Mouse (Mus musculus) adrenal gland, adult 18-20 months (tissue): ENCODE data around the gene Cngb1. TPM values are rescaled to one million over a fixed set of nuclear protein-coding genes. Genes with fewer than 3 reads are reported as not detected.
A peak's percentile ranks its signal among the peaks of the same experiment; 100 is the strongest.
"Not testable (repeated sequence)": the region's sequence is repeated elsewhere in the genome, so short reads cannot be mapped to it uniquely, and the experiment has no call there.

Source experiments
- DNase-seq, 2 experiments: peaks; one replicate each; pipeline ENCODE4 v3.0.0; 2021 to 2022; ENCODE audit warnings: low spot score in 2 of 2
- total RNA-seq, 2 experiments: library from RNA; stranded (reverse); gene quantifications; 1 replicate in 1 of 2; 2 replicates in 1 of 2; pipeline ENCODE4 v1.2.3; 2021

The Cngb1 gene
- total RNA-seq, 2 experiments from 2014 or later, result 0.20 to 0.22 TPM

DNA sequence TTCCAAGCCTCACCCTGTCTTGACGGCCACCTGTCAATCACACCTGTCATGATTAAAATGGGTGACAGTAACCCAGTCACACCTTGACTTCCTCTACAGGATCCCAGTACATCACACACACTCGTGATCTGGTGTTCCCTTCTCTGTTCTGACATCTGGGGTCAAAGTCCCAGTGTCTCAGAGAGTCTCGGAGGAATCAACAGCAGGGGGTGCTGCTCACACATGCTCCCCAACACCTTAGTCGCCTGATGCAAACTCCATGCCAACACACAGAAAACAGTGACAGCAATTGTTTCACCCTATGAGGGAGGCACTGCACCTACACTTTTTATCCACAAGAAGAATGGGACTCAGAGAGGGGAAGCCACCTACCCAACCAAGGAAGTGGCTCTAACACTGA is 56.5 kb downstream of the Cngb1 start:
- DNase-seq, result no peak

GRCm38 (mm10) chr8:95247277-95247676 is 59.1 kb downstream of the Cngb1 start:
- no peak for DNase-seq

DNA sequence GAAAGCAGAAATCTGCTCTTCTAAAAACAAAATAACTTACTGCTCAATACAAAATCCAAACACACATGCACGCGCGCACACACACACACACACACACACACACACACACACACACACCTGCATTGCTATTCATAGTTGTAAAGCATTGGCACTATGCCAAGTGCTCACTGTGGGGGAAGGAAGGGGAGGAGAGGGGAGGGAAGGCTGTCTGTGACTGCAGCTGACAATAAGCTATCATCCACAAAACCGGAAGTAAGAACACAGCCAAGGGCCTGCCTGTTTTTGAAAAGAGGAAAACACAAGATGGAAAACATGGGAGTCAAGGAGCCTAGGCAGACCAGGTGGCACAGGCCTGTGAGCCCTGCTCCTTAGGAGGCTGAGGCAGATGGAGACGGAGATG is 61.2 kb downstream of the Cngb1 start:
- no peak for DNase-seq

DNA sequence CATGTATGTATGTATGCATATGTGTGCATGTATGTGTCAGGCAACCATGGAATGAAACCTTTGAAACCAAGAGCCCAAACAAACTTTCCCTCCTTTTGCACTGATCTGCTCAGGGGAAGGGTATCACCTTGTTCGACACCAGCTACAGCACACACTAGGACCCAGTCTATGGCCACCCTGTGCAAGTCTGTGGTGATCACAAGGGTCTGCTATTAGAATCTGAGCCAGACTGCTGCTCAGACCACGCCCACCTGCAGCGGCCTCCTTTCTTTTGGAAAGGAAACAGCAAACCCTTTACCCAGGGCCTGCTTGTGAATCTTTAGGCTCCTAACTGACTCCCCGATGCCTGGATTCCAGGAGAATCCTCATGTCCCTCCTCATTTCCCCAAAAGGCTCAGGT is 62.5 kb downstream of the Cngb1 start:
- no peak for DNase-seq

DNA sequence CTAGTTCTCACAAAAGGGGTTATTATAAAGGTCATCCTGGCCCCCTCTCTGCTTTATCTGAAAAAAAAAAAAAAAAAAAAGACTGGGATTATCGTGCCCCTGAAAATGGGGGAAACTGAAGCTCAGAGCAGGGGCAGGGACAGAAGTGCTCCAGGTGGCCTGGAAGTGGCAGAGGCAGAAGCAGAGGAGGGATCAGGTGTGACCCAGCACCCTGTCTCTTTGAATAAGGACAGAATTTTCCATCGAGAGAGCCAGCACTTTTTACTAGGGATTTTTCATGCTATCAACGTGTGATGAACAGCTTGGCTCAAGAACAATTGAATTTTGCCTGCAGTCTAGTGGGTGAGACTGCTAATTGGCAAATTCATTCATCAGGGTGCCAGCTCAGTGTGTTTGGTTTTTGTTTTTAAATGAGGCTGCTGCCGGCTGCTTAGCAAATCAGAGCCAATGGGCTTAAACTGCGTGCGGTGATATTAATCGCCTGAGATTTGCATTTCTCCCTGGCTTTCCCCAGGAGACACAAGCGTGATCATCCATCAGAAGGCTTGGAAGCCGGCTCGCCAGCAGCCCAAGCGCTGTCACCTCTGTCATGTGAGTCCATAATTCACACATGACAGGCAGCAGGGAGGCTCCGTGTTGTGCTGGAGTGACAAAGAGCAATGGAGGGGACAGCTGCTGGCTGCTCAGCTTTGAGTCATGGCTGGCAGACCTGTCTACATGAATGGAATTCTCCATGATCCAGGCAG is 63.4 kb downstream of the Cngb1 start:
- DNase-seq, result peak in 1 of 2 experiments; percentile 52

DNA sequence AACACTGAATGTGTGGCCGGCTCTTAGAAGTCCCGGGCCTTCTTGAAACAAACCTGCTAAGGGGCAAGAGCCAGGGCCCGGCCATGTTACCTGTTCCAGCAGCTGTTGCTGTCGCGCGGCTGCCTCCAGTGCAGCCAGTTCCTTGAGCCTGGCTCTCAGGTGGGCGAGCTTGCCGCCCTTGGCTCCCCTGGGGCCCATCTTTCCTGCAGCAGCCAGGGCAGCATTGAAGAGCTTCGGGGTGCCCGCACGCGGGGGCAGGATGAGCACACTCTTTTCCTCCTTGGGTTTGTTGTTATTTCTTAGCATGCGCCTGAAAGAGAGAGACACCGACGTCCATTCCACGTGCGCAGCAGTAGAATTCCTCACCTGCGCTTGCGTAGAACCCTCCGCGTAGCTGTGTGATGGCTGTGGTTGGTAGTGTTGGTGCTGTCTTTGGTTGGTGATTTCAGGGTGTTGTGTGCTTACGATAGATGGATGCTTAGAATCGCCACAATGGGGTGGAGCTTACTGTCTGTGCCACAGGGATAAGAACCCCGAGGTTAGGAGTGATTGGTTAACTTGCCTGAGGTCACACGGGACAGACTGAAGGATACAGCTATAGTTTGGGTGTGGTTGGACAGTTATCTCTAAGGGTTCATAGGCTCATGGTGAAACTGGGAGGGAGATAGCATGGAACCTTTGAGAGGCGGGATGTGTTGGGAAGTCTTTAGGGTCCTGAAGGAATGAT is 64.1 kb downstream of the Cngb1 start:
- DNase-seq, result no peak

DNA sequence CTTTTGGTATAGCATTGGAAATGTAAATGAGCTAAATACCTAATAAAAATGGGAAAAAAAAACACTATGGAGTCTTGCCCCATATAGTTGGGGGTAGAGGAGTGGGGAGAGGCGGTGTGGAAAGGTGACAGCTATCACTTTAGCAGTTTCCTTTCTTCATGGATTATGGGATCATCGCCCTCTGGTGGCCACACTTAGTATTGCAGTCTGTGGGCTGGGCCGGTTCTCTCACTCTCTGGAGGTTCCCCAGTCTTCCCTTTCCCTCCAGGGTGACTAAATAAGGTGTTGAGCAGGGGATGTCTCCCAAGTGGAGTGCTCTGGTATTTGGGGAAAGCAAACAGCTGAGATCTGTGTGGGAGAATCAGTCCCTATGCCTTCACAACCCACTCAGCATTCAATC is 70.7 kb downstream of the Cngb1 start:
- peak; percentile 82 to 85 for DNase-seq

- not testable (repeated sequence) for DNase-seq
Measured at GRCm38 (mm10) chr8:95230086-95230485, 76.3 kb downstream of the Cngb1 start.

GRCm38 (mm10) chr8:95227151-95227468 is 79.3 kb downstream of the Cngb1 start:
- no peak for DNase-seq

DNA sequence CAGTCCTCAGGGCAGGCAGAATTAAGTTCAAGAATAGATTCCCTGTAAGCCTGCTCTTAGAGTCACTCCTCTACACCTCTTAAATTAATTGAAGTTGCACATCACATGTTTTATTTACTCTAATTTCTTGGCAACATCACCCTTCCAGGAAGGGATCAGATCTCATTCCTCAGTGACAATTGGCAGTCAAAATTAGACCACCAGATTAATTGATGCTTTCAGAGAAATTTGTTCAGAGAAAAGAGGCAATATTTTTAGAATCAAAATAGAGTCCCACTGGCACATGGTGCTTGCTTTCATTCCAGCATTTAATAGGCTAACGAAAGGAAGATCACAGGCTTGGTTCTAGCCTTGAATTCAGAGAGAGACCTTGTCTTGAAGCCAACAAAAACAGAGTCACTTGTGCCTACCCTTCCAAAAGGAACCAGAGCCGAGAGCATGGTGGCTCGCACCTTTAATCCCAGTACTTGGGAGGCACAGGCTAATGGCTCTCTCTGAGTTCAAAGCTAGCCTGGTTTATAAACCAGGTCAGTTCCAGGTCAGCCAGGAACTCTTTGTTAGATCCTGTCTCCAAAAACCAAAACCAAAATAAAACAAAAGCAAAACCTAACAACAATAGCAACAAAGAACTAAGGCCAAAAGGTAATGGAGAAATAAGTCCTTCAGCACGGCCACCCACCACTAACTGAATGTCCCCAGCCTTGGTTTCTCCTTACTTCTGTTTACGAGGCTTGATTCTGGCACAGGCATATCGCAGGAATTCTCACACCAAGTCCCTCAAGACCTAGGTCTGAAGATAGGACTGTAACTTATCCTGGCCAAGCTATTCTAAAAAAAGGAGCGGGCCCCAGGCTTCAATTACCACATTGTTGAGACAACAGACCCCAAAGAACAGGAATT is 79.9 kb downstream of the Cngb1 start:
- DNase-seq, result no peak

GRCm38 (mm10) chr8:95223969-95224368 is 82.4 kb downstream of the Cngb1 start:
- DNase-seq, result no peak

GRCm38 (mm10) chr8:95221045-95221444 is 85.3 kb downstream of the Cngb1 start:
- DNase-seq, result no peak

DNA sequence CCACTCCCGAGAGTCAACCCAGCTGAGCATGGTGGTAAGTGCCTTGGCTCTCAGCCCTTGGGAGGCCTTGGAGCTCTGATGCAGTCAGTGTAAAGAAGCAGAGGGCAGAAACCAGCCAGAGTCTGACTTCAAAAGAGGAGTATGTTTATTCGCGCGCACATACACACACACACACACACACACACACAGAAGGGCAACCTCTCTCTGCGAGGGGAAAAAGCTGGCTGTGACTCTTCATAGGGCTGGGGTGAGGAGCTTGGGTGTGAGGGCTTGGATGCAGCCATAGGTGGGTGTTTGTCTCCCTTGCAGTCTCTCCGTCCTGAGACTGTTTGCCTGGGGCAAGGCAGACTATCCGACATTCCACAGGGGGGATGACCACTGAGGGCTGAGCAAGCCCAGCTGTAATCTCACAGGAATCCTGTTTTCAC is 85.8 kb downstream of the Cngb1 start:
- no peak for DNase-seq

GRCm38 (mm10) chr8:95219623-95220022 is 86.8 kb downstream of the Cngb1 start:
- no peak for DNase-seq

GRCm38 (mm10) chr8:95215709-95216360 is 90.5 kb downstream of the Cngb1 start:
- no peak for DNase-seq

DNA sequence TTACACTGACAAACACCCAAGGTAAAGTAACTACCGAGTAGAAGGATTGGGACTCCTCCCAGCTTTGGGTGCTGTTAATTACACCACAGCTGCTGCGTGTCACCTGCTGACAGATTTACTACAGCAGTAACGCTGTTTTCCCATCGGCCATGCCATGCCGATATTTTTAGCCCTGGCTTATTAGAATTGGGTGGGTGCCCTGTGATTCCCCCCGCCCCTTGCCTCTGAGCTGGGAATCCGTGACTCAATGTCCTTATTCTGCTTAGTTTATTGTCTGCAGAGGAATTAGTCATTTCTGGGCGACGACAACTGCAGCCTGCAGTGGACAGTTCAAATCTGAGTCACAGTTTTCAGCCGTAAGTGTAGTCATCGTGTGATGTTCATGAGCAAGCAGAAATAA is 96.5 kb downstream of the Cngb1 start:
- DNase-seq, result peak in 1 of 2 experiments; percentile 35

DNA sequence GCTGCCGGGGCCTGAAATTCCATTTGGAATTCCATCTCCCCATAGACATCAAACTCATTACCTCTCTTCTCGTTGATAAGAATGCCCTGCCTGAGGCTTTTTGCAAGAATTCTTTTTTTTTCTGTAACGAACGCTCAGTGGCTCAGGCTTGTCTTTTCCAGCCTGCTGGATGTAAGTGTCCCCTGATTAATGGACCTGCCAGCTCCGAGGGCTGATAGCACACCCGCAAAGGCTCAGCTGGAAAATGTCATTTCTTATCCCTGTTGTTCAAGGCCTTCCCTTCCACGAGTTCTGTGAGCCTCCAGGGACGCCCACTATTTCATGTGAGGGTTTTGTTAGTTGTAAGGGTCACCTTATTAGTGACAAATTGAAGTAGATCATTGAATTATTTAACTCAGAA is 100.4 kb downstream of the Cngb1 start:
- no peak for DNase-seq

GRCm38 (mm10) chr8:95204039-95204380 is 102.4 kb downstream of the Cngb1 start:
- DNase-seq, result peak; percentile 75 to 79

DNA sequence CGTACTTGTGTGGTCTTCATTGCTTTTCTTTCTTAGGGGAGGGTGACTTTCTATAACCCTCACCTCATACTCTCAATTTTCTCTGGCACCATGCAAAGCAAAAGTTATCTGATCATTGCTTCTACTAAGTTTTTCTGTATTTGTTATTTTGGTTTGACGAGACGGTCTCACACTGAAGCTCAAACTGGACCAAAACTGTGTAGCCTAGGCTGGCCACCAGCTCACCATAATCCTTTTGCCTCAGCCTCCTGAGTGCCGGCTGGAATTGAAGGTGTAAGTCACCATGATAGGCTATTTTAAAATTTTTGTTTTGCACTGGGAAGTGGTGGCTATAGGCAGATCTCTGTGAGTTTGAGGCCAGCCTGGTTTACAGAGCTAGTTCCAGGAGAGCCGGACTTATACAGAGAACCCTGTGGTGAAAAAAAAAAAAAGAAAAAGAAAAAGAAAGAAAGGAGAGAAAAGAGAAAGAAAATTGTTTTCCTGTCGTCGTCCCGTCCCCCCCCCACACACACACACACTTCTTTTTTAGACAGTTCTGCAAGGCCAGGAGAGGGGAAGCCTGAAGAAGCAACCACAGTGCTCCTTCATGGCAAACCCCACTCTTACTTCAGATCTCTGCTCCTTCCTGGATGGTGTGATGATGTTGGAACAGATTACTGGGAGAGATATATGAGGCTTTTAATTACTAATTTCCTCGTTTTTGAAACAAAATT is 102.9 kb downstream of the Cngb1 start:
- peak in 1 of 2 experiments; percentile 25 for DNase-seq

GRCm38 (mm10) chr8:95202649-95203275 is 103.6 kb downstream of the Cngb1 start, which contains the start of gene Kifc3:
TSS of gene Kifc3 (minus strand) at chr8:95202812.
- peak; percentile 43 to 54 for DNase-seq
